Mouse (Mus musculus) monocyte, adult 5-6 weeks (primary cell): ENCODE data around the gene Fyb2. TPM values are rescaled to one million over a fixed set of nuclear protein-coding genes. Genes with fewer than 3 reads are reported as not detected.

Experiments
- ATAC-seq: fragments of 153-309, 156-312 bp; replicated peaks from 2 replicates; pipeline ENCODE4 v1.8.0; 2017; ENCODE audit warnings: mild to moderate bottlenecking; ENCODE audit not compliant: low TSS enrichment, insufficient number of reproducible peaks, severe bottlenecking, poor library complexity, low FRiP score
- total RNA-seq: library from RNA; stranded (forward); fragments of 200-1000, 200-491, 200-594 nt; gene quantifications from 3 replicates; pipeline ENCODE4 v1.2.3, GENCODE M21; 2017

Fyb2 gene
- total RNA-seq, result not detected in 3 replicates

DNA sequence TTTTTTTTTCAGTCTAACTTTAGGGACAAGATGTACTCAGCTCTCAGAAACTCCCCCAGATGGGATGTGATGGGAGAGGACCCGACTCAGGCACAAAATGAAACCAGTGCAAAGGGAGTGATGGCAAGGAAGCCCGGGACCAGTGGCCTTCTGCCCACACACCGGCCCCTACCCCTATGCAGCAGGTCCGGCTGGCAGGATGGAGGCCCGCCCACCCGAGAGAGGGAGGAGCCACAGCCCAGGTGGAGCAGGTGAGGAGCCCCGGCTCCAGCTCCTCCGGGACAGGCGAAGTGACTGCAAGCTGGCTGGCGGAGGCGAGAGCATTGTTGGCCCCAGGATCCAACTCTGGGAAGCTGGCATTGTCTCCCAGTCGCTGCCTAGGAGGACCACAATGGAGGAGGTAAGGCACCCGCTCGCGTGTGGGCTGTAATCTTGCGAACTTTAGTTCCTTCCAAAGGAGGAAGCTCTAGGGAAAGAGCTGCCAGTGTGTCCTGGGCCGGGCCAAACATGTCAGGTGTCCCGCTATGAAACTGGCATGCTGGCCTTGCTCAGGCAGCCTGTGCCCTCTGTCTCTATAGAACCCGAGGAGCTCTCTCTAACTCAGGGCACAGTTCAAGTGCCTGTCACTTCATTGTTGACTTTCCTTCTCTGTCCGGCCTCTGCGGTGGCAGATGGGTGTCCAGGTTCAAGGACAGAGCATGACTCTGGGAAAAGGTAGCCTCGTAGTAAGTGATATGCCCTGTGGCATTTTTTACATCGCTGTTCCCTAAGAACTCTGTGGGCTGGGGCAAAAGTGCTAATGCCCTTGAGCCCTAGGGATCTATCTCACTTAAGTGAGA lies at the start of gene Fyb2:
Fyb2 (plus strand) TSS at position 166 of the 839 bp plus-strand sequence.
- ATAC-seq, result no peak

DNA sequence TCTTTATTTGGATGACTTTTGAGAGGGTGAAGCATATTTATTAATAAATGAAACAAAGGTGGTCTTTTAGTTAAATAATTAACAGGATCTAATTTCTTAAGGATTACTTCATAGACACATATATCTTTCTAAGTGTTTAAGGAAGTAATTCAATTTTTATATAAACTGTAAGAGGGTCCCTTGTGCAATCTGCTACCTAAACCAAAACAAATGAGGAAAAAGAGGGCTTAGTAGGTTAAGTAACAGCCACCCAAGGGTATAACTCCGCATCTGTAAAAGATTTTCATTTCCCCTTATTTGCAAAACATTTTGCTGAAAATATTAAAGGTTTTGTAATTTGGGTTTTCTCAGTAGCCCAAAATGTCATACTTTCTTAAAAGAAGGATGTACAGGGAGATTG lies 48.9 kb upstream of the Fyb2 start:
- ATAC-seq, result no peak

DNA sequence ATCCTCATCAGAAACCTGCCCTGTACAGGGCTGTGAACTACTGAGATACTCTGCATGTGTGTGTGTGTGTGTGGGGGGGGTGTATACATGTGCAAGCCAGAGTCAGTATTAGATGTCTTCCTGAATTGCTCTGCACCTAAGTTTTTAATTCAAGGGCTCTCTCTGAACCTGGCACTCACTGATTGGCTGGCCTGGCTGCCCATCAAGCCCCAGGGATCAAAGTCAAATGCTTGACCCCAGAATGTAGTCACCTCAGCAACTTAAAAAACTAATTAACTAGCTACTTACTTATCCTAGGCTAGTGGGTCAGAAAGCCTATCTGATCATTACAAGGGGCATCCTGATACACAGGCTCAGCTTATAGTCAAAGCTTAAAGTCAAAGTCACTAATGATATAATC lies 43.7 kb upstream of the Fyb2 start:
- ATAC-seq, result no peak

DNA sequence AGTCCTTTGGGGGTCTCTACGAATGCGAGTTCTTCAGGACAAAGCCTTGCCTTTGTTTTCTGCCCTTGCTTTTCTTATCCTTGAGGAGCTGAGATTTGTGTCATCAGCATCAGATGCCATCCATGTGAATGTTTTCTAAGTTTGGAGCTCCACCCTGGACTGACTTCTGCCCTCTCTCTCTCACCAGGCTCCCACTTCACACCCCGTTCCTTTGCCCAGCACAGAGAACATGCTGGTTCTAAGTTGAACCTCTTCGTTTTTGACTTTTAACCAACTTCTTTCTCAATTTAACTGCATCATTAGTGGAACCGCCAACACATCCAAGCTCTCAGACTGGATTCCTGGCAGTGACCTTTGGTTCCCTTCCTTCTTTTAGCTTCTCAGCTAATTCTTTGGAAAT lies 43.1 kb upstream of the Fyb2 start:
- no peak for ATAC-seq

DNA sequence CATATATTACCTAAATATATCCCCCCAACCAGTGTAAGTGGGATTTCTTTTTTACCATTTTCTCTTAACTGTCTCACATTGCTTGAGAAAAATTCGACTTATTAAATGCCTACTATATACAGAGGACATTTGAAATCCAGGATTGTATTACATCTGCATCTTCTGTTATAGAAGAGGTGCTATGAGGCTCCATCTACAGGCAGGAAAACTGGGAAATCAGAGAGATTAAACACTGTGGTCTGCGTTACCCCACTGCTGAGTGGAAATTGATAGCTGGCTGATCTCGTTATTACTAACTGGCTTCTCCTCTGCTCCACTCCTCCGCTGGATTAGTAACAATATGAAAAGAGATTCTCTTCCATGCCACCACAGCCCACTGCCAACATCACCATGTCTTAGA lies 37.4 kb upstream of the Fyb2 start:
- ATAC-seq, result no peak

DNA sequence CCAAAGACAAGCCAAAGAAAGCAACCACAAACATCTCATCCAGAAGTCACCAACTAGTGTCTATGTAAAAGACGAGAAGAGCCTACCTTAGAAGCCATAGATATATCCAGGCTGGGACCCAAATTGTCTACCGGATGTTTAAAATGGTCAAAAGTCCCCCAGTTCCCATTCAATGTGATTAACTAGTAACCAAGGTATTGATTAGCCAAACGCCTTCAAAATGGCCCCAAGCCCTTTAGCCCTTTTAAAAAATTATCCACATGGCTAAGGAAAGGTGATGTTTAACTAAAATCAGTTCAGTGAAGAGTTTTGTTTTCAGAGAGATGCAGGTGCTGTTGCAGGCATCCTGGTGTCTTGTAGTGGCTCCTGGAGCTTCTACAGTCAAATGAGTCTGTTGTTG lies 36.9 kb upstream of the Fyb2 start, which contains the start of gene C8a:
C8a (minus strand) TSS at position 76 of the 400 bp plus-strand sequence.
- ATAC-seq, result no peak

DNA sequence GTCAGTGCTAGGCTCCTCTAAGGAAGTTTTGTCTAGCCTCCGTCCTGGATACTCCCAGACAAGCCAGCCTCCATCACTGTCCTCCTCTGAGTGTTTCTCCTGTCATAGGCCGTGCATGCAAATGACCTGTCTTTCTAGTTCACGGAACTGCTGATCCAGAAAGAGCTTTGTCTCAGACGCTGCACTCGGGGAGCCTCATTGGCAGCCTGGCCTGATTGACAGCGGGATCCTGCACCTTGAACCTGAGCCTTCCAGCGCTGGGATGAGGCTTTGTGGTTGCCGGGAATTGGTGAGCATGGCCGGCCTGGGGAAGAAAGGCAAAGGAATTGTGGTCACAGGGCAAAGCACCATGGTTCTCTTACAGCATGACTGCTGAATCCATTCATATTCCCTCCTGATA lies 25.8 kb upstream of the Fyb2 start:
- no peak for ATAC-seq

DNA sequence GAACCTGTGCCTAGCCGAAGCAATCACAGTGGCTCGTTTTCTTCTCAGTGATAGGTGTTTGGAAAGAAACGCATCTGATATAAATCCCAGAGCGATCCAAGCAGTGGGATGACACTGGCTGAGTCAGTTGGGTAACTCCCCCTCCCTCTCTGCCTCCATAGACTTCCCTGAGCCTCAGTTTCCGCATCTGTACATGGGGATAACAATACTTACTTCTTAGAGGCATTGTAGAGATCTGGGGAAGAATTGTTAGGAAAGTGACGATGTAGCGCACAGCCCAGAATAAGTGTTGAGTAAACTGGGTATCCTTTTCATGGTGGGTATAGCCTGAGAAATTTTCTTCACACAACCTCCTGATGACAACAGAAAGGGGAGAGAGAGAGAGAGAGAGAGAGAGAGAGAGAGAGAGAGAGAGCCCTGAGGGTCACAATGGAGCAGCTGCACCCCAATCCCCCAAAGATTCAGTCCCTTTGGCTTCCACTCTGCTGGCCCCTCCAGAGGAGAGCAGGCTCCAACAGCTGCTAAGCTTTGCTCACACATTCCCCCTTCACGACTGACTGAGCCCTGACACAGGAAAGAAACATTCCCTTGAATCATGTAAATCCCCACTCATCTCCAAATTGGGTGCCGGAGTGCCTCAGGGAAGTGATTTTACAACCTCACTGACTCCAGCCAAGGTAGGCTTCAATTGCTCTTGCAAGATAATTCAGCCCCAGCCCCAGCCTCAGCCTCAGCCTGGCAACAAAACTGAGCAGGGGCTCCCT lies 24.6 kb upstream of the Fyb2 start:
- ATAC-seq, result no peak

DNA sequence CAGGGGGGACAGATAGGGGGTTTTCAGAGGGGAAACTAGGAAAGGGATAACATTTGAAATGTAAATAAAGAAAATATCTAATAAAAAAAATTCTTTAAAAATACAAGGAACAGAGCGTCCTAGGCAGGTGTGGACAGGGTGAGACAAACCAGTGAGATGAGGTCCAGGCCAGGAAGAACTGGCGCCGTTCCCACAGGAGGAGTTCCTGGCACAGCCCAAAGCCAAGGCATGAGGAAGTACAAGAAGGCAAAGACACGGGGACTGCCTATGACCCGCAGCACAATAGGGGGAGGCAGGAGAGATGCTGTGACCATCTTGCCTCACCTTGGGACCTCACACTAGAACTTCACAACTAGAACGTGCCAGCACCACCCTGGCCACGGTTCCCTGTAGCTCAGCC lies 21.5 kb upstream of the Fyb2 start:
- ATAC-seq, result no peak

DNA sequence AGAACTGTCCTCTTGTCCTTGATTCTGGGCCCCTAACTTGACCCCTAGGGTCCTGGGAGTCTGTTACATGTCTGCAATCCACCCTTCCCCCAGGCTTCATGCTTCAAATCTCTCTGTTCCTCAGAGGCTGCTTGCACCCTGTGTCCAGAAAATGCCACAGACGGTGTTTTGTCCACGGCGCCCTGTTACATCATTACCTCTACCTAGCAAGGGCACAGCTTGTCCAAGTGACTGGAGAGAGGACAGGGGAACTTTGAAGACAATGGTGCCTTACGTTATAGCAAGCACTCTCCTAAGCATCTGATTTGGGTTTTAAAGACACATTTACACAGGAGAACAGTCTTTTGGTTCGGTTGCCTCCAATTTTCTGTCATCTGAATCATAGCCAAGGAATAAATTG lies 19.7 kb upstream of the Fyb2 start:
- no peak for ATAC-seq

DNA sequence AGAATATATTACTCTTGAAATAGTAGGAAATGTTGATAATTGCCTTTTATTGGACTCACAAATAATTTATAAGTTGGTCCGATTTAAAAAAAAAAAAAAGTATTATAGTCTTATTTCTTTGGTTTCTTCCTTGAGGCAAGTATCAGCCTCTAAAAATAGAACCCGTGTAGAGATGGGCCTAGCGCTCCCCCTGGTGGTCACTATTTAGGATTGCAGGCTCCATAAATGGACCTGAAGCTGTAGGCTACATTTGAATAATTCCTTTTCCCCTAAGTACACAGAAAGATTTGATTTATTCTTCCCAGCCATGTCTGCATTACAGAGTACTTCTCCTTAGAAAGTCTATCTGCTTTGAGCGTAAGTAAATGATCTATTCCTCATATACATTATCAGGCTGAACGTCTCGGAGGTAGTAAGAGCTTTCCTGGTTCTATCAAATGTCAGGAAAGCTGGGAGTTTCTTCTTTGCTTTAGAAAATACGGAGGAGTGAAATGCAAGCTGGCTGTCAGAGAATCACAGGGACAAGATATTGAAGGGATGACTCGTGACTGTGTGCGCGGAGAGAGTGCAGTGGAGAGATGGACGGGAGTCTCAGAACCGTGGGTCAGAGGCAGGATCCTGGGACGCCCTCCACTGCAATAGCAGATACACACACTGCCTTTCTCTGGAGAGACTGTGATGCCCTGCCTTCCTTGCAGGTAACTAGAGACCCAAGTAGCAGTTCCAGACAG lies 19.1 kb upstream of the Fyb2 start:
- ATAC-seq, result no peak

DNA sequence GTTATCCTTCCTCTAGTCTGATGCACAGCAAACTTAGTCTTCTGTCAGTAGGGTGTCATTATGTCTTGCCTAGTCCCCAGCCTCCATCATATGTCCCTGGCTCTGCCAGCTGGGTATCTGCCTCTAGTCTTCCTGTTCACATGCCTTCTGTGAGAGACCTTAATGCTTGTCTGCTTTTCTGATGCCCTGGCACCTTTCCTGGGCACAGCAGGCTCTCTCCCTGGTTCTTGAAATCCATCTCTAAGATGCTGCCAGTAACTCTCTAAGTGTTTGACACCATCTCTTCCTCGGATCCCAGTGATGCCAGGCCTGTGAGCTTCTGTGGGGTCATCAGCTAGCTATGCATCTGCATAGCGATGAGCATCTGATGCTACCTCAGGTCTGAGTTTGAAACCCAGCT lies 10.4 kb upstream of the Fyb2 start:
- no peak for ATAC-seq

DNA sequence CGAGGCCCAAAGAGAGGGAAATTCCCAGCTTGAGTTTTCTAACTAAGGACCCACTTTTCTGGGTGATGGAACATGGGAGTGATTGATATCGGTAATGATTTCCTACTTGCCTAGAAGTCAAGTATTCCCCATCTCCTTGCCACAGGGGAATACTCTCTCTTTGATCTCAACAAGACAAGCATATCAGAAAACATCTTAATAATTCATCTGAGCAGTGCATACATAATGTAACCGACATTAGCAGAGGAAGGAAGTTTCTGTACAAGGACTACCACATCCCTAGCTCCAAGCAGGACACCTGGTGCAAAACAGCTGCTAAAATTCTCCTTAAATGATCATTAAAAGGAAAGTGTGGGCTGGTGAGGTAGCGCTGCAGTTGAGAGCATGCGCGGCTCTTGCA lies 8.2 kb upstream of the Fyb2 start:
- no peak for ATAC-seq

DNA sequence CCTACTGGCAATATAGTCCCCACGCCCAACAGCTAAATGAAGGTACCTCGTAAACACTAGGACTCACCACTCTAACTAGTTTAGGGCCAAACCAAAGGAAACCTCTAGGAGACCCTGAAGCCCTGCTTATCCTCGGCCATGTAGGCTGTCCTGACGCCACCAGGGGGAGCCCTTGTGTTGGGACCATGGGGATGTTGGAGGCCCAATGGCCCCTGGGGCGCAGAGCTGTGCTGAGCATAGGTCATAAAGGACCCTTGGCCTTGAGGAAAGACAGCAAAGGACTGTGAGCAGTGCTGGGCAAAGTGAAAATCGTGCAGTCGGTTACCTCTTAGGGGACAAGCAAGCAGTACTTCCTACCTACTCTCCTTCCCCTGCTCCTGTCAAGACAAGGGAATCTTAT lies 1.6 kb upstream of the Fyb2 start:
- no peak for ATAC-seq

DNA sequence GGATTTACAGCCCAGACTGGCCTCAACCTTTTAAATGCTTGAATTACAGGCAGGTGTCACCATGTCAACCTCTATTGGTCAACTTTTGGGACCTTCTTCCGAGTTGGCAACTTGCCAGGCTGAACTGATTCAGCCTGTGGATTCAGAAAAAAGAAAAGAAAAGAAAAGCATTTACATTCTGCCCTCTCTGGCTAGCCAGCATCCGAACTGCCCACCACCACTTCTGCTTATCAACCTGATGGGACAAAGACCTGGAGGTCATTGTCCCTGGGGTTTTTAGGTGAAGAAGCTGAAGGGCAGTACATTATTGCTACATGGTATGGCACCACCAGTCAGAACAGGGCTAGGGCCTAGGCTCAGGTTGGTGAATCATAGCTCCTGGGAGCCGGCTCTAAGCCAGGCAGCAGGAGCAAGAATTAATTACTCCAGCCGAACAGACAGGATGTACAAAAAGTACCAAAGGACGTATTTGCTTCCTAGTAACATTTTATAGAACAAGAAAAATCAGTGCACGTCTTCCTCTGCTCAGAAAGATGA lies 1.5 kb downstream of the Fyb2 start:
- ATAC-seq, result no peak

DNA sequence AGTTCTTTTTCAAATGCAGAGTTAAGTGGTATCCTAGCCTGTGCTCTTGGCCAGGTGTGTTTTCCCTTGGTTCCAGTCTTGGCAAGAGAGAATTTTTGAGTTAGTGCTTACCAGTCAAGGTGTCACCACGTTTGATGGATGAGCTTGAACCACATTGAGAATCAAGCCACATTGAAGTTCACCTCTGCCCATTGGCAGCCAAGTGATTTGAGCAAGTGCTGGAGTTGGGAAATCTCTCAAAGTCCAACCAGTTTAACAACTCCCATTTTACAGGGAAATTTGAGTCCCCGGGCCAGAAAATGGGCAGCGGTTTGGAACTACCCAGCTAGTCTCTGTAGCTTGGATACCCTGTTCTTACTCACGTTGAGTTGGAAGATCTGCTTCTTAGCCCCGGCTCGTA lies 4.8 kb downstream of the Fyb2 start:
- ATAC-seq, result no peak

DNA sequence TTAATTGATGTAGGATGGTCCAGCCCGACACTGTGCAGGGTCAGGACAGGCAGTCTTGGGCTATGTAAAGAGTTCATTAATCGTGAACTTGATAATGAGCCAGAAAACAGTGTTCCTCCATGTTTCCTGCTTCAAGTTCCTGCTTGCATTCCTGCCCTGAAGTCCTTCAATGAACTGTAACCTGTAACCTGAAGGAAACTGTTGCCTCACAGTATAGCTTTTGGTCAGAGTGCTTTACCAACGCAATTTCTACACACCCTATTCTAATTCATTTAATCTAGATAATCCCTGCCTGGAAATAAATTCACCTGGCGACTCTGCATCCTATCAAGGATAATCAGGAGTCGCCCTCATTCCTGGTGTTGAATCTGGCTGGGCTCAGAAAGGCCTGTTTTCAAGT lies 12.1 kb downstream of the Fyb2 start:
- no peak for ATAC-seq

DNA sequence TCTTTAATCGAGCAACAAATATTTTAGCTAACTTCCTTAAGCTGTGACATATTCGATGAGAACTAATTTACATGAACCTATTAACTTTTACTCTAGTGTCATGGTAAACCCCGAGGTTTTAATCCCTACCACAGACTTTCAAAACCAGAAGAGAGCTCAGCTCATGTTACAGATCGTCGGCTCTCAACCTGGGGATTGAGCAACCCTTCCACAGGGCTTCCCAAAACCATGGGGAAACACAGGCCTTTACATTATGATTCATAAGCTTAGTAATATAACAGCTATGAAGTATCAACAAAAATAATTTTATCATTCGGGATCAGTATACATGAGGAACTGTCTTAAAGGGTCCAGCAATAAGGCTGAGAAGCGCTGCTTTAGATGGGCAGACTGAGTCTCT lies 15.9 kb downstream of the Fyb2 start:
- no peak for ATAC-seq

DNA sequence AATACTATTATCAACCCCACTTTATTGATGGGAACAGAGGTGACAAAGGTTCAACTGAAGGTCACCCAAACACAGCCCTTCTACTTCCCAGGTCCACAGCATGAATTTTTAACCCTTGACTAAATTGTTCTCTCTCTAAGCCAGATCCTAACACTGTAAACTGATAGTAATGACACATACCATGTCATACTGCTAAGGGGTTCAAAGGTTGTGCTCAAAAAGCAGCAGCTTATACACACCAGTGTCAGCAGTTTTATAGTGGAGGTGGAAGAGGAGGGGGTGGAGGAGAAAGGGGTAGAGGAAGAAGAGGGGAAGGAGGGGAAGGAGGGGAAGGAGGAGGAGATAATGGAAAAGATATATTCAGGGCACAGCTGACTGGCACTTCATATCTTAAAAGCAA lies 20.4 kb downstream of the Fyb2 start:
- ATAC-seq, result no peak
